ENCODE assay signal across 15 mouse cellular contexts in genomic region chr4:120226682-120227081, GRCm38 (mm10).
DNase-seq lines count a peak whose midpoint lies in the region; TF ChIP-seq lines count a peak whose summit lies in the region.
"Had no signal": no experiment of that assay in that cellular context is flagged by ENCODE, and none has a peak within 500 bp of the region (broad histone marks: within the 10 kb centered on the region; RNA-seq: fewer than 3 reads in every experiment).

No protein-coding gene starts in this region.

- no peak overlapping the region for H3K9ac ChIP-seq in ES-Bruce4 (ENCODE audit: low read depth, poor library complexity, severe bottlenecking)
- H3K9ac ChIP-seq: heart, embryonic 13.5 days; hindbrain, embryonic 15.5 days had no signal

- H3K27ac ChIP-seq in ES-Bruce4 (ENCODE audit: insufficient read depth, low read length), result no peak overlapping the region
- H3K27ac ChIP-seq in limb, embryonic 10.5 days, result peak overlapping the region; percentile 62
- H3K27ac ChIP-seq: heart, adult 2 months; heart, embryonic 13.5 days; hindbrain, embryonic 10.5 days; hindbrain, embryonic 15.5 days had no signal

- TF ChIP-seq POLR2A in ES-Bruce4 (IDR thresholded peaks at IDR 0.05; ENCODE audit: insufficient read depth, low read length), result no peak

- peak; percentile 32 to 56 for DNase-seq in cerebellum, postnatal 14 days
- no peak for DNase-seq in cerebellum, adult 9-10 months
- DNase-seq in heart, postnatal 4 days, result peak; percentile 31
- no peak for DNase-seq in heart, adult 18-20 months
- DNase-seq in limb, embryonic 10.5 days (ENCODE audit: low spot score), result no peak
- no peak for DNase-seq in right cerebral cortex, postnatal 25 days
- DNase-seq: cerebellum, adult 18-20 months; cerebellum, postnatal 36 days; gastrocnemius, postnatal 10 days; heart, adult 2 months; heart, postnatal 10 days had no signal

- H3K9me3 ChIP-seq in ES-Bruce4 (replicated peaks; ENCODE audit: control insufficient read depth, insufficient read depth, low read length, poor library complexity, severe bottlenecking), result no peaks in the 10 kb centered on the region
- H3K9me3 ChIP-seq in limb, embryonic 10.5 days (replicated peaks), result no peaks in the 10 kb centered on the region
- H3K9me3 ChIP-seq: heart, embryonic 13.5 days; hindbrain, embryonic 10.5 days; hindbrain, embryonic 15.5 days had no signal

- no peak for TF ChIP-seq CTCF in ES-Bruce4 (IDR thresholded peaks at IDR 0.05; ENCODE audit: low read depth, low read length)

- TF ChIP-seq EP300 in ES-Bruce4 (IDR thresholded peaks at IDR 0.05; ENCODE audit: insufficient read depth, low read depth, low read length), result 0 out of 2 replicates have a peak, but pooled peaks have one; percentile 16

- 78% methylated on average over 4 of the region's 4 CpGs for WGBS in limb, embryonic 10.5 days

- no peaks in the 10 kb centered on the region for H3K4me1 ChIP-seq in ES-Bruce4 (ENCODE audit: control insufficient read depth, insufficient read depth, low read length)
- peaks cover 11% of the 10 kb centered on the region for H3K4me1 ChIP-seq in limb, embryonic 10.5 days
- H3K4me1 ChIP-seq: hindbrain, embryonic 10.5 days had no signal

- no peak overlapping the region for H3K4me3 ChIP-seq in ES-Bruce4 (ENCODE audit: low read depth, low read length)
- no peak overlapping the region for H3K4me3 ChIP-seq in limb, embryonic 10.5 days
- H3K4me3 ChIP-seq: heart, adult 2 months; heart, embryonic 13.5 days; hindbrain, embryonic 10.5 days; hindbrain, embryonic 15.5 days had no signal

- no peaks in the 10 kb centered on the region for H3K27me3 ChIP-seq in ES-Bruce4 (ENCODE audit: control insufficient read depth, insufficient read depth, low read length, poor library complexity, severe bottlenecking)
- peaks cover 25% of the 10 kb centered on the region for H3K27me3 ChIP-seq in limb, embryonic 10.5 days (ENCODE audit: low read depth, poor library complexity, severe bottlenecking)

- H3K36me3 ChIP-seq in ES-Bruce4 (ENCODE audit: control insufficient read depth, insufficient read depth, low read length, poor library complexity, severe bottlenecking), result no peaks in the 10 kb centered on the region
- H3K36me3 ChIP-seq in limb, embryonic 10.5 days, result no peaks in the 10 kb centered on the region
- H3K36me3 ChIP-seq: heart, embryonic 13.5 days; hindbrain, embryonic 10.5 days; hindbrain, embryonic 15.5 days had no signal

Comparison
In these comparisons a context has a peak if more than half of its experiments do, and no peak if none do; other contexts are left out.
1. DNase-seq: peak in cerebellum, postnatal 14 days (2 of 2) and heart, postnatal 4 days (single experiment); none in cerebellum, adult 9-10 months (single experiment), heart, adult 18-20 months (0 of 2), limb, embryonic 10.5 days (single experiment) and right cerebral cortex, postnatal 25 days (single experiment).